Mouse (Mus musculus) erythroblast, embryonic 14.5 days (primary cell): ENCODE results near the gene Tubb2a.

ENCODE experiments used
- GATA1 ChIP-seq: IDR thresholded peaks from 2 replicates; pipeline ENCODE4 v1.6.1; 2012; ENCODE audit warnings: low read length, inconsistent platforms, mixed read lengths
- TAL1 ChIP-seq: IDR thresholded peaks from 3 replicates; pipeline ENCODE4 v1.6.1; 2012; ENCODE audit warnings: low read length, inconsistent platforms, mixed read lengths

DNA sequence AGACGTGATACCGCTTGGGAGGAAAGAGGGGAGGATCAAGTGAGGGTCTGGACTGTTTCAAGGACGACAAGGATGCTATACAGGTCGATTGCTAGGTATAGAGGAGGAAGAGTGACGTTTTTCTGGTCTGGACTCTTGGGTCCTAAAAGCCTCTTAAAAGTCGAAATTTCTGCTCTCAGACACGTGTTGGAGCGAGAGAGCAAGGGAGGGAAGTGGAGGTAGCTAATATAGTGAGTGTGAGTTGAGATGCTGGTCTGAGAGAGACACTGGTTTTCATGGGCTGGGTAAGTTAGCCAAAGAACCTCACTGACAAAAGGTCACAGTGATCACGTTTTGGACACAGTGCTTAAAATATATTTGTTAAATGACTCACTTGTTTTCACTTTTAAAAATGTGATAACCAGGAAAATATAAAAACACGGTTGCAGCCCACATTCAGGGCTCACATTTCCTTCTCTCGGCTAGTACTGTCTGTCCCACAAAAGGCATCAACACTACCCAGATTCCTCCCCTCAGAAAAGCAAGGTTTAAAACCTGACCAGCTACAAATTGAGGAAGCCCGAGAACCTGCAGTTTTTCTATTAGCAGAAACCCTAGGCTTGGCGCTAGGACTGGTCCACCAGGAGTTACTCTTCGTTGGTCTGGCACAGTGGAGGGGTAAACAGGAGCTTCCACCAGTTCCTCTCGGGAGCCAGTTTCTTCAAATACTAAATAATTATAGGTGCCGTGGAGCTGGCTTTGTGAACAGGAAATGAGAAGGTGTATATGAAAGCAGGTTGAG, 883 bp upstream of the Tubb2a start:
- TF ChIP-seq GATA1: no peak
- TF ChIP-seq TAL1: no peak
